Mouse (Mus musculus) erythroblast, embryonic 14.5 days (primary cell): ENCODE measurements around the gene Ifit1bl2.
"Not testable (repeated sequence)": the region's sequence is repeated elsewhere in the genome, so short reads cannot be mapped to it uniquely, and the experiment has no call there.

ENCODE experiments used
- GATA1 ChIP-seq: IDR thresholded peaks from 2 replicates; pipeline ENCODE4 v1.6.1; 2012; ENCODE audit warnings: low read length, inconsistent platforms, mixed read lengths
- TAL1 ChIP-seq: IDR thresholded peaks from 3 replicates; pipeline ENCODE4 v1.6.1; 2012; ENCODE audit warnings: low read length, inconsistent platforms, mixed read lengths

DNA sequence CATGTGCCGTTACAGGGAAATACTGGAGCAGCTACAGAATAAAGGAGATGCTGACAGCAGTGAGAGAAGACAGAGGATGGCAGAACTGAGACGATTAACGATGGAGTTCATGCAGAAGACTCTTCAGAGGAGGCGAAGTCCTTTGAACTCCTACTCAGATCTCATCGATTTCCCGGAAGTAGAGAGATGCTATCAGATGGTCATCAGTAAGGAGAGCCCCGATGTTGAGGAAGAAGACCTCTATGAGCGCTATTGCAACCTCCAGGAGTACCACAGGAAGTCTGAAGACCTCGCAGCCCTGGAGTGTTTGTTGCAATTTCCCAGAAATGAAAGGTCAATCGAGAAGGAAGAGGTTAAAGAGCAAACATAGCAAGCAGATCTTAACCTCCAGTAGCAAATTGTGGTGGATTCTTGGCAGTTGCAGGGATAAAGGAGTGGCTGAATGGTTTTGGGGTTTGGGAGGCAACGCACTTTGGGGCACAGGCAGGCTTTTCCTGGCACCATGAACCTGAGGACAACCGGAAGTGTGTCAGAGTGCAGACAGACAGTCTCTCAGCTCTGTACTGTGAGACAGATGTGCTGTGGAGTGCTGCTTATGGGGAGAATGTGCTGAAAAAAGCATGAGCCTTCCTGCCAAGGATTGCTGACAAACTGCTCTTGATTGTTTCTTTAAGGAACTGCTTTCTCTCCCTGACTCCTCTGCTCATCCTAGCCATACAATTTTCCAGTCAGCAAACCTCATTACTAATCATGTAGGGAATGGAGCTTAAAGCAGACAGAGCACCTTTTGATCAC lies 52.4 kb downstream of the Ifit1bl2 start:
- not testable (repeated sequence) for TF ChIP-seq TAL1, GATA1
